Mouse (Mus musculus): ENCODE measurements around the gene Fcgr3. TPM values are rescaled to one million over a fixed set of nuclear protein-coding genes. Genes with fewer than 3 reads are reported as not detected.
"Not testable (repeated sequence)": the region's sequence is repeated elsewhere in the genome, so short reads cannot be mapped to it uniquely, and the experiment has no call there.

Fcgr3 gene
- total RNA-seq (2021) = 10 to 100 TPM in 1 of 2 experiments, 1 to 10 TPM in 1; 9.7 to 10.4 TPM

DNA sequence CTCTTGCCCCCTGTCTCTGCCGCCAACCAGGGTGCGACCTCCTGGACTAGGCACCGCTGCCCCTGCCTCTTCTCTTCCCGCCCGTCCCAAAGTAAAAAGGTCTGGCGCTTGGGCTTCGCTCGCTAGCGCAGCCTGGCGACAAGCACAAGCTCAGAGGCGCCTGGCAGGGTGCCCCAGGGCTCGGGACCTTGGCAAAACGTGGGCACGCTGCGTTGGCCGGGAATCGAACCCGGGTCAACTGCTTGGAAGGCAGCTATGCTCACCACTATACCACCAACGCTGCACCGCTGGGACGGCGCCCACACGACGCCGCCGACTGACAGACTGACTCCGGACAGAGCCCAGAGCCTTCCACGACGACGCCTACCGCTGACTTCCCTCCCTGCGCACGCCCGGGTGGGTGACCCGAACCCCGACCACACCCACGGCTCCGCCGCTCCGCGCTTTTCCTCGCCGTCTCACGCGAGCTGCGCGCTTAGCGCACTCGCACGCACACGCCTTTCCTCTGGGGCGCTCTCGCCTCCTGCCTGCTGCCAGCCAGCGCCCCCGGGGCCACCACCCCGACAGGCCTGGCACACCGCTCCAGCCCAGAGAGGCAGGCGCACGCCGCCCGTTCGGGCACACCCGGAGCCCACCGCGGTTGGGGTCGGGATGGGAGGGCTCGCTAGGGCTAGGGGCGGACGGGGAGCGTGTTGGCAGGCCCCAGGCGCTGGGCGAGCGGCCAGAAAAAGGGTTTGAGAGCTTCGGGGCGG lies at the start of gene Fcgr3:
Gene Fcgr3 (minus strand): TSS at position 445 of the 752 bp plus-strand sequence.
- DNase-seq = peak; percentile 84 to 87

GRCm38 (mm10) chr1:171113873-171114299 lies 49.2 kb upstream of the Fcgr3 start, which contains the start of gene Cfap126:
TSS of gene Cfap126 (plus strand) at chr1:171113918.
- DNase-seq = peak; percentile 34 to 60

DNA sequence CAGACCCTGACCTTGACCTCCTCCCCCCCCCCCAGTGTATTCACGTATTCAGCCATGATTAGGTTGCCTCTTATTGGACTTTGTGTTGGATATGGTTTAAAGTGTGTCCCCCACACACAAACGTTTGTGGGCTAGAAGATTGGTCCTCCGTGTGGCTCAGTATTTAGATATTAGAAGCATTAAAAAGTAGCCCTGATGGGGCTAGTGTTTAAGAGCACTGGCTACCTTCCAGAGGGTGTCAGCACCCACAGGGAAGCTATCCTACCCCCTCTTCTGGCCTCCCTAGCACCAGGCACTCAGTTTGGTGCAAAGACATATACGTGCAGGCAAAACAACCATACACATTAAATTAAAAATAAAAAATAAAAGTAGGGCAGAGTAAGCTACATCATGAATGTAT lies 48.3 kb upstream of the Fcgr3 start:
- no peak for DNase-seq

- DNase-seq = peak in 1 of 2 experiments; percentile 28
These were observed 47.2 kb upstream of the Fcgr3 start for GRCm38 (mm10) chr1:171111781-171112575.

- peak; percentile 92 to 94 for DNase-seq
These were observed 46.5 kb upstream of the Fcgr3 start for GRCm38 (mm10) chr1:171111020-171111780.

GRCm38 (mm10) chr1:171110659-171111019 lies 45.9 kb upstream of the Fcgr3 start:
- no peak for DNase-seq

DNA sequence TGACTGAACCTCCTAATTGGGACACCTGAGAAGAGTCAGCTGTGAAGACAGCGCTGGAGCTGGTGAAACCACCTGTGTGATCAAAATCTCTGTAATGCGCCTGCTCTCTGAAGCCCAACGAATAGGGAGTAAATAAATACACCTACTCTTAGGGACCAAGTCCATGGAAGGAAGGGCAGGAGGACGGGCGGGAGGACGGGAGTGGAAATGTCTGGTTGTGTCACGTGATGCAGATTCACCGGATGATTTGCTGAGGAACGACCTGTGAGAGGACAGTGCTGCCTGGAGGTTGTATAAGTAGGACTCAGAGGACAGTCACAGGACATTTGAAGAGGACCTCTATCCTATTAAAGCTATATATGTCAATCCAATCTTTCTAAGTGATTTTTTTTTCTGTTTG lies 44.9 kb upstream of the Fcgr3 start:
- no peak for DNase-seq

DNA sequence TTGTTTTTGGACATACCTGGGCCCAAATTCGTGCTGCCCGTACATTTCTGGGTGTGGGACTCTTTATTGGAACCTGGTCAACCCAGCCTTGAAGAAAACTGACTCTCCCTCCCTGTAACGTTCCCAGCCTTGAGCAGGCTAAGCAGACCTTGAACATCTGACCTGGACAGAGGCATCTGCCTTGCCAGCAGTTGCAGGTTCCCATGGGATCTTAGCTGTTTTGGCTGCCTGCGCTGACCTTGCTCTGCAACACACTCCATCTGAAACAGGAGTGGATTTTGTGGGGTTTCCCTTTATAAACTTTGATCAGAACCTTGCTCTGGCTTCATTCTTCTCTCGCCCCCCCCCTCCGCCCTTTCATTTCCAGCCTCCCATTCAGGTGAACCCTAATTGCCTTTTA lies 40.5 kb upstream of the Fcgr3 start:
- DNase-seq = no peak

GRCm38 (mm10) chr1:171103179-171103840 lies 38.6 kb upstream of the Fcgr3 start:
- DNase-seq = no peak

DNA sequence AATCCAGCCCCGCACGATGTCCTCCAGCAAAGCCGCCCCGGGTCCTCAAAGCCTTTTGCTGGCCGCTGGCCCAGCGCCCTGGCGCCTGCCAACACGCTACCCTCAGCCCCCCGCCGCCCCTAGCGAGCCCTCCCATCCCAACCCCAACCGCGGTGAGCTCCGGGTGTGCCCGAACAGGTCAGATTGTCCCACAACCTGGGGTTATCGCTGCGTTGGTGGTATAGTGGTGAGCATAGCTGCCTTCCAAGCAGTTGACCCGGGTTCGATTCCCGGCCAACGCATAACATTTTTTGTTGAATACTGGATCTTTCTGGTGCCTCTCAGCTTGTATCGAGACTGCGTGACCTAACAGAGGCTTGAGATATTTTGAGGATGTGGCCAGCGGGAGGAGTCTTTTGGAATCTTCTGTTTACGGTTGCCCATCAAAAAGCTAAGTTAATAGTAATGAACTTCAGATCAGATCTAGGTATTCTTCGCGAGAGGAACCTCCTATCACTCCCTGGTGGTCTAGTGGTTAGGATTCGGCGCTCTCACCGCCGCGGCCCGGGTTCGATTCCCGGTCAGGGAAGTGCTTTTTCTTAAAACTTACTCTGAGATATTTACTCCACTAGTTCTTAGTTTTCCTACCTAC lies 37.9 kb upstream of the Fcgr3 start:
- peak; percentile 85 to 86 for DNase-seq

GRCm38 (mm10) chr1:171101733-171102546 lies 37.2 kb upstream of the Fcgr3 start:
- peak; percentile 89 to 92 for DNase-seq

GRCm38 (mm10) chr1:171101033-171101432 lies 36.3 kb upstream of the Fcgr3 start:
- DNase-seq = no peak

- DNase-seq = no peak
These were observed 32.9 kb upstream of the Fcgr3 start for GRCm38 (mm10) chr1:171097612-171098011.

GRCm38 (mm10) chr1:171097136-171097535 lies 32.4 kb upstream of the Fcgr3 start:
- DNase-seq = no peak

DNA sequence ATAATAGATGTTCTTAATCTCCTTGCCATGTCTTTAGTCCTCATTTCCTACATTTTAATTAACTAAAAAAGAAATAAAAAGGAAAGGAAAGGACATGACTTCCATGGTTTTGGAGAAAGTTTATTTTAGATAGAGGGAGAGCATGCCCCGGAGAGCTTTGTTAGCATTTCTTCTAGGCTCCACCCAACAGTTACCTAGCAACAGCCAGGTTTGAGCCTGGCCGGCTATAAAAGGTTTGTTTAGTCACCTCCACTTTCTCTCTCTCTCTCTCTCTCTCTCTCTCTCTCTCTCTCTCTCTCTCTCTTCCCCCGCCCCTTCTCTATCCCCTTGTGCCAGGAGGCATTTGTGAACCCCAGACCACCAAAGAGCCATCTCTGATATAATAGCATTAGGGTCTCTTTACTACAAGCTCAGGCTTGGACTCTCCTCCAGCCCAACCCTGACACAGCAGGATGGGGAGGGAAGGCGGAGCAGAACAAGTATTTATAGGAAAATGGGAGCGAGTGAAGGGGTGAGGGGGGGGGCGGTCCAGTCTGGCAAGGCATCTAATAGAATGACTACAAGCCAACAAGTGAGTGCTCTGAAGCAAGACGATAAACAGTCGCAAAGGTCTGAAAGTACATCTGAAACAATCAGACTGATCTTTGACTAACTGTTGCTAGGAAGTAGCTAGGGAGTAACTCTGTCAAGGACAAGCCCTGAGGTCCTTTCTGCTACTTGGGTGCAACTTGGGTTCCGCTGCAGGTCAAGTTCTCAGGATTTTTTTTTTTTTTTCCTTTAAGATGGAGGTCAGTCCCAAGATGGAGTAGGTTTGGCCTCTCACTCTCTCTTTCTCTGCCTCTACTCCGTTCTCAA lies 31.6 kb upstream of the Fcgr3 start:
- DNase-seq = no peak

GRCm38 (mm10) chr1:171094424-171094823 lies 29.7 kb upstream of the Fcgr3 start:
- no peak for DNase-seq

DNA sequence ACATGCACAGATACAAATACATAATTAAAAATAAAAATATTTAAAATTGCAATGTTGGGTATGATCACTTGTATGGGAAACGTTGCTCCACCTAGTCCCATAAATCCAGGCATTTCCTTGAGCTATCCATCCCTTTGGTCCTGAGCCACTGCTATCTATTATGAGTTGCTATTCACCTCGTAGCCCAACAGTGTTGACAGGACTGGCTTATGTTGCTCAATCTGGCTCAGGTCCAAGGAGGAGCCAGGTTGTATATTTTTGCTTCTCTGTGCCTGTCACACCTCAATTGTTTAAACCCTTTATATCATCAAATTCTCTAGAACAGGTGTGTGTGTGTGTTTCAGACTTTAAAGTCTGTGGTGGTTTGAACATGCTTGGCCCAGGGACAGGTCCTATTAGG lies 26.0 kb upstream of the Fcgr3 start:
- DNase-seq = no peak

DNA sequence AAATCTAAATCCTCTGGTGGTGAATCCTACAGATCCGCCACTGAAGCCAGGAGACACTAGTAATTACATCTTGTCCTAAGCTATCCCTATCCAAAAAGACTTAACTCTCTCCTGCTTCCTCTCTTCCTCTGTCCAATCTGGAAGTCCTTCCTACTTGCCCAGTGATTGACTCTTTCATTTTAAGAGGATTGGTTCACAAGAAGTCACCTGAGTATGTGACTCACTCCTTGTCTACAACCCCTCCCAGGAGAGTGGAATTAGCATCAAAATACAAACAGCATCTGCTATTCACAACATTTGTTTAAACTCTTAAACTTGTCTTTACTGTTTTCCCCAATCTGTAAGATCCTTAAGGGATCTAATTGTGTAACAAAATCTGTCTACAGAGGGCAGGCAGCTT lies 25.2 kb upstream of the Fcgr3 start:
- no peak for DNase-seq

DNA sequence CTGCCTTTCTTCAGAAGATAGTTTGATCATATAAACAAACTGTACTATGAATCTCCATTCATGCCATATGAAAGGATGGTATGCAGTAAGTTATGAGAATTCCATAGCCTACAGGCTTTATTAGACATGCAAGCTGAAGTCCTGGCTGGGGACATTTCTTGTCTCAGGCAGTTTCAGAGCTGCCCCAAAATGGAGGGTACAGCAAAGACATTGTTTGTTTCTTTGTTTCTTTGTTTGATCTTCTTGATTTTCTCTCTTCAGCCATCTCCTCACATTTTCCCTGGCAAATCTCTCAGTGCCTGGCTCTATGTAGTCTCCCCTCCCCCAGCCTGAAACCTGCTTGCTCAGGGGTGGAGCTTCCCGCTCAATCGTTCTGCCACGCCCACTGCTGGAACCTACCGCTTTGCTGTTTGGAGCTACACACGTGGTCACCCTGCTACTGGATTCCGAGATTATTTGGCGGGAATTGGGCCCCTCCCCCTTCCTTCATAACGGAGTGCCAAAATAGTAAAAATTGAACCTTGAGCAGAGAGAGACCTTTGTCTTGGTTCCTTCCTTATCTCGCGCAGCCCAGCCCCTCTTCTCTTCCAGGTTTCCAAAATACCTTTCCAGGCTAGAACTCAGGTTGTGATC lies 23.6 kb upstream of the Fcgr3 start:
- DNase-seq = not testable (repeated sequence)

Measured in layer of hippocampus, postnatal 36 days (tissue).